Mouse (Mus musculus) liver, embryonic 15.5 days (tissue): ENCODE results near the gene Ap3d1. TPM values are rescaled to one million over a fixed set of nuclear protein-coding genes. Genes with fewer than 3 reads are reported as not detected.
A peak's percentile ranks its signal among the peaks of the same experiment; 100 is the strongest.

ENCODE experiments used
- ATAC-seq: fragments of 200-750 bp; cut with Nextera tagmentation; 2 replicates; pipeline ENCODE4 v1.8.0; 2017; ENCODE audit warnings: moderate number of reproducible peaks, mild to moderate bottlenecking, moderate library complexity; ENCODE audit not compliant: insufficient read depth
- H3K27ac ChIP-seq: fragments of 300-500 bp; sonication (generic); replicated peaks from 2 replicates; pipeline ENCODE4 v1.5.1; 2015; ENCODE audit warnings: mild to moderate bottlenecking, inconsistent platforms
- H3K27me3 ChIP-seq: fragments of 300-500 bp; sonication (generic); 2 replicates; pipeline ENCODE4 v1.6.1; 2015; ENCODE audit warnings: mild to moderate bottlenecking, inconsistent platforms
- H3K36me3 ChIP-seq: fragments of 300-500 bp; sonication (generic); replicated peaks from 2 replicates; pipeline ENCODE4 v1.6.1; 2015; ENCODE audit warnings: moderate library complexity, mild to moderate bottlenecking, inconsistent platforms
- H3K4me1 ChIP-seq: fragments of 300-500 bp; sonication (generic); replicated peaks from 2 replicates; pipeline ENCODE4 v1.6.1; 2015; ENCODE audit warnings: inconsistent platforms
- H3K4me2 ChIP-seq: fragments of 300-500 bp; sonication (generic); 2 replicates; pipeline ENCODE4 v1.6.1; 2015; ENCODE audit warnings: moderate library complexity, mild to moderate bottlenecking, inconsistent platforms
- H3K4me3 ChIP-seq: fragments of 300-500 bp; sonication (generic); replicated peaks from 2 replicates; pipeline ENCODE4 v1.5.1; 2015; ENCODE audit warnings: mild to moderate bottlenecking, inconsistent platforms
- H3K9ac ChIP-seq: fragments of 300-500 bp; sonication (generic); 2 replicates; pipeline ENCODE4 v1.6.1; 2015; ENCODE audit warnings: moderate library complexity, mild to moderate bottlenecking, inconsistent platforms
- H3K9me3 ChIP-seq: fragments of 300-500 bp; sonication (generic); replicated peaks from 2 replicates; pipeline ENCODE4 v1.6.1; 2016; ENCODE audit warnings: inconsistent platforms
- WGBS: fragments of 180-500 bp; shearing (Covaris S2); methylation state at CpG from one replicate; pipeline ENCODE4 v1.1.7; 2015; ENCODE audit warnings: mixed read lengths; ENCODE audit not compliant: insufficient replicate concordance; 5-methylcytosine and 5-hydroxymethylcytosine counted together
- polyA plus RNA-seq: library from polyadenylated mRNA; unstranded; fragments of >200 nt; fragmentation: Nextera tagmentation; extraction: Ambion mirVana; gene quantifications from 2 replicates; pipeline ENCODE4 v1.2.1, GENCODE M21; 2015

Gene Ap3d1
- polyA plus RNA-seq = 20.2 and 21.8 TPM in 2 replicates

GRCm38 (mm10) chr10:80742180-80742978 is at the start of gene Ap3d1:
TSS of gene Ap3d1 (minus strand) at chr10:80742264.
- 3% methylated on average over 25 of the region's 25 CpGs for WGBS
- no peaks in the 10 kb centered on the region for H3K27me3 ChIP-seq
- H3K9me3 ChIP-seq = no peaks in the 10 kb centered on the region
- H3K4me2 ChIP-seq = peak within 1 kb of the TSS; percentile 83
- H3K4me3 ChIP-seq = peak within 1 kb of the TSS; percentile 81
- H3K36me3 ChIP-seq = 0 out of 2 replicates have a peak, but pooled peaks cover 3% of the 10 kb centered on the region
- ATAC-seq = peak; percentile 96
- peaks cover 60% of the 10 kb centered on the region for H3K4me1 ChIP-seq
- H3K9ac ChIP-seq = peak within 1 kb of the TSS; percentile 89
- H3K27ac ChIP-seq = peak within 1 kb of the TSS; percentile 77

- Histone ChIP-seq H3K4me1 (peaks cover 17% of the 10 kb centered on the region), H3K4me3 (no peak overlapping the region), H3K9me3 (no peaks in the 10 kb centered on the region), H3K27ac (no peak overlapping the region), H3K36me3 (peaks cover 98% of the 10 kb centered on the region), H3K4me2 (no peak overlapping the region), H3K27me3 (no peaks in the 10 kb centered on the region), H3K9ac (no peak overlapping the region)
- 77% methylated on average over 33 of the region's 33 CpGs for WGBS
- no peak for ATAC-seq
Observed at GRCm38 (mm10) chr10:80791476-80792174, 49.6 kb upstream of the Ap3d1 start.

GRCm38 (mm10) chr10:80790761-80791404 is 48.8 kb upstream of the Ap3d1 start:
- Histone ChIP-seq H3K27ac (no peak overlapping the region), H3K9ac (no peak overlapping the region), H3K9me3 (no peaks in the 10 kb centered on the region), H3K4me2 (no peak overlapping the region), H3K4me3 (no peak overlapping the region), H3K4me1 (peaks cover 9% of the 10 kb centered on the region), H3K36me3 (peaks cover 98% of the 10 kb centered on the region), H3K27me3 (no peaks in the 10 kb centered on the region)
- ATAC-seq = no peak
- WGBS = 88% methylated on average over 19 of the region's 19 CpGs

GRCm38 (mm10) chr10:80787517-80787916 is 45.5 kb upstream of the Ap3d1 start:
- Histone ChIP-seq H3K4me2 (no peak overlapping the region), H3K27ac (no peak overlapping the region), H3K27me3 (no peaks in the 10 kb centered on the region), H3K9ac (no peak overlapping the region), H3K4me1 (peaks cover 4% of the 10 kb centered on the region), H3K9me3 (no peaks in the 10 kb centered on the region), H3K4me3 (no peak overlapping the region), H3K36me3 (peaks cover 99% of the 10 kb centered on the region)
- no peak for ATAC-seq
- 57% methylated on average over 2 of the region's 2 CpGs for WGBS

GRCm38 (mm10) chr10:80785963-80786362 is 43.9 kb upstream of the Ap3d1 start:
- Histone ChIP-seq H3K4me2 (no peak overlapping the region), H3K27ac (no peak overlapping the region), H3K9ac (no peak overlapping the region), H3K36me3 (peaks cover 99% of the 10 kb centered on the region), H3K27me3 (no peaks in the 10 kb centered on the region), H3K4me1 (no peaks in the 10 kb centered on the region), H3K9me3 (no peaks in the 10 kb centered on the region), H3K4me3 (no peak overlapping the region)
- no peak for ATAC-seq
- WGBS = 88% methylated on average over 11 of the region's 11 CpGs

GRCm38 (mm10) chr10:80784871-80785270 is 42.8 kb upstream of the Ap3d1 start:
- Histone ChIP-seq H3K4me1 (no peaks in the 10 kb centered on the region), H3K36me3 (peaks cover 99% of the 10 kb centered on the region)

GRCm38 (mm10) chr10:80784302-80784701 is 42.2 kb upstream of the Ap3d1 start:
- WGBS = 96% methylated on average over 2 of the region's 2 CpGs
- Histone ChIP-seq H3K9ac (no peak overlapping the region), H3K9me3 (no peaks in the 10 kb centered on the region), H3K27me3 (no peaks in the 10 kb centered on the region), H3K4me2 (no peak overlapping the region), H3K27ac (no peak overlapping the region), H3K4me3 (no peak overlapping the region), H3K36me3 (peaks cover 100% of the 10 kb centered on the region), H3K4me1 (no peaks in the 10 kb centered on the region)
- no peak for ATAC-seq

More at GRCm38 (mm10) chr10:80784871-80785270, 42.8 kb upstream of the Ap3d1 start:
- no peaks in the 10 kb centered on the region for H3K9me3 ChIP-seq
- no peak overlapping the region for H3K27ac ChIP-seq
- H3K4me2 ChIP-seq = no peak overlapping the region
- H3K9ac ChIP-seq = no peak overlapping the region
- no peak for ATAC-seq
- H3K27me3 ChIP-seq = no peaks in the 10 kb centered on the region
- WGBS = 90% methylated on average over 12 of the region's 12 CpGs
- no peak overlapping the region for H3K4me3 ChIP-seq

GRCm38 (mm10) chr10:80779565-80779964 is 37.5 kb upstream of the Ap3d1 start:
- Histone ChIP-seq H3K27ac (no peak overlapping the region), H3K9me3 (no peaks in the 10 kb centered on the region), H3K4me3 (no peak overlapping the region), H3K36me3 (peaks cover 100% of the 10 kb centered on the region), H3K4me2 (no peak overlapping the region), H3K9ac (no peak overlapping the region), H3K4me1 (peaks cover 6% of the 10 kb centered on the region), H3K27me3 (no peaks in the 10 kb centered on the region)
- no peak for ATAC-seq

- no peak overlapping the region for H3K4me3 ChIP-seq
- H3K27ac ChIP-seq = no peak overlapping the region
- H3K9ac ChIP-seq = no peak overlapping the region
- no peaks in the 10 kb centered on the region for H3K27me3 ChIP-seq
- H3K4me2 ChIP-seq = no peak overlapping the region
- no peaks in the 10 kb centered on the region for H3K9me3 ChIP-seq
- WGBS = 85% methylated on average over 5 of the region's 5 CpGs
- peaks cover 100% of the 10 kb centered on the region for H3K36me3 ChIP-seq
- peaks cover 22% of the 10 kb centered on the region for H3K4me1 ChIP-seq
- ATAC-seq = no peak
Observed at GRCm38 (mm10) chr10:80777123-80777522, 35.1 kb upstream of the Ap3d1 start.

GRCm38 (mm10) chr10:80776358-80776869 is 34.4 kb upstream of the Ap3d1 start:
- H3K9ac ChIP-seq = no peak overlapping the region
- H3K4me3 ChIP-seq = no peak overlapping the region
- H3K4me1 ChIP-seq = peaks cover 22% of the 10 kb centered on the region
- 82% methylated on average over 6 of the region's 6 CpGs for WGBS
- no peak for ATAC-seq
- H3K9me3 ChIP-seq = no peaks in the 10 kb centered on the region
- H3K27me3 ChIP-seq = no peaks in the 10 kb centered on the region
- H3K27ac ChIP-seq = no peak overlapping the region
- H3K36me3 ChIP-seq = peaks cover 100% of the 10 kb centered on the region
- no peak overlapping the region for H3K4me2 ChIP-seq

GRCm38 (mm10) chr10:80775731-80776130 is 33.7 kb upstream of the Ap3d1 start:
- Histone ChIP-seq H3K27me3 (no peaks in the 10 kb centered on the region), H3K36me3 (peaks cover 100% of the 10 kb centered on the region), H3K4me1 (peaks cover 22% of the 10 kb centered on the region), H3K27ac (no peak overlapping the region), H3K9me3 (no peaks in the 10 kb centered on the region), H3K4me3 (no peak overlapping the region), H3K9ac (no peak overlapping the region), H3K4me2 (no peak overlapping the region)
- no peak for ATAC-seq
- WGBS = 87% methylated on average over 4 of the region's 4 CpGs
